Mouse (Mus musculus) stomach, embryonic 15.5 days (tissue): Measurements from ENCODE around the gene Kcnmb1. TPM values are rescaled to one million over a fixed set of nuclear protein-coding genes. Genes with fewer than 3 reads are reported as not detected.

Source experiments
- ATAC-seq: fragments of 200-750 bp; cut with Nextera tagmentation; 2 replicates; pipeline ENCODE4 v1.8.0; 2017; ENCODE audit warnings: low read depth, moderate number of reproducible peaks, moderate TSS enrichment; ENCODE audit not compliant: insufficient read depth, low FRiP score
- H3K27ac ChIP-seq: fragments of 300-500 bp; sonication (generic); 2 replicates; pipeline ENCODE4 v1.5.1; 2015; ENCODE audit warnings: mild to moderate bottlenecking, inconsistent platforms
- H3K27me3 ChIP-seq: fragments of 300-500 bp; sonication (generic); replicated peaks from 2 replicates; pipeline ENCODE4 v1.6.1; 2015; ENCODE audit warnings: inconsistent platforms
- H3K36me3 ChIP-seq: fragments of 300-500 bp; sonication (generic); 2 replicates; pipeline ENCODE4 v1.6.1; 2015; ENCODE audit warnings: inconsistent platforms
- H3K4me1 ChIP-seq: fragments of 300-500 bp; sonication (generic); 2 replicates; pipeline ENCODE4 v1.6.1; 2015; ENCODE audit warnings: inconsistent platforms
- H3K4me2 ChIP-seq: fragments of 300-500 bp; sonication (generic); 2 replicates; pipeline ENCODE4 v1.6.1; 2015; ENCODE audit warnings: mild to moderate bottlenecking, inconsistent platforms
- H3K4me3 ChIP-seq: fragments of 300-500 bp; sonication (generic); replicated peaks from 2 replicates; pipeline ENCODE4 v1.5.1; 2015; ENCODE audit warnings: inconsistent platforms
- H3K9ac ChIP-seq: fragments of 300-500 bp; sonication (generic); 2 replicates; pipeline ENCODE4 v1.6.1; 2015; ENCODE audit warnings: inconsistent platforms
- H3K9me3 ChIP-seq: fragments of 300-500 bp; sonication (generic); 2 replicates; pipeline ENCODE4 v1.6.1; 2016; ENCODE audit warnings: inconsistent platforms
- WGBS: fragments of 180-500 bp; shearing (Covaris S2); methylation state at CpG from one replicate; pipeline ENCODE4 v1.1.7; 2015; 5-methylcytosine and 5-hydroxymethylcytosine counted together
- polyA plus RNA-seq: library from polyadenylated mRNA; unstranded; fragments of >200 nt; fragmentation: Nextera tagmentation; extraction: Ambion mirVana; gene quantifications from 2 replicates; pipeline ENCODE4 v1.2.1, GENCODE M21; 2015

The Kcnmb1 gene
- polyA plus RNA-seq, 1 experiment from 2014 or later = 2.2 TPM

DNA sequence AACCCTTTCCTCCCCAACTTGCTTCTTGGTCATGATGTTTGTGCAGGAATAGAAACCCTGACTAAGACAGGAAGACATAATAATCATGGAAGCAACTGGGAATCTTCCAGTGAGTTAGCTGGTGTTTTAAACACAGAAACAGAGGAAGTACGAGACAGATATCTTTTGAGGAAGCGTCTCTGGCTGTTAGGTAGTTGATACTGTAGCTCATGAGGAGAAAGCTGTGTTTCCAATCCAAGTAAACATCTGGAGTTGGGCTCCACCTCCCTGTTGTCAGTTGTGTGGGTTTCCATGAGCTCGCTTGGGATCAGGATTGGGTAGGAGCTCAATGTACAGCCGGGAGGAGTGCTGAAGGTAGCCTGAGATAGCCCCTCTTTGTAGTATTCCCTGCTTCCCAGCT is 16.3 kb upstream of the Kcnmb1 start:
- Histone ChIP-seq H3K4me1 (no peaks in the 10 kb centered on the region), H3K27ac (no peak overlapping the region), H3K36me3 (no peaks in the 10 kb centered on the region), H3K9me3 (no peaks in the 10 kb centered on the region), H3K9ac (no peak overlapping the region), H3K27me3 (no peaks in the 10 kb centered on the region), H3K4me2 (no peak overlapping the region), H3K4me3 (no peak overlapping the region)
- WGBS = 68% methylated on average over 4 of the region's 4 CpGs
- no peak for ATAC-seq

DNA sequence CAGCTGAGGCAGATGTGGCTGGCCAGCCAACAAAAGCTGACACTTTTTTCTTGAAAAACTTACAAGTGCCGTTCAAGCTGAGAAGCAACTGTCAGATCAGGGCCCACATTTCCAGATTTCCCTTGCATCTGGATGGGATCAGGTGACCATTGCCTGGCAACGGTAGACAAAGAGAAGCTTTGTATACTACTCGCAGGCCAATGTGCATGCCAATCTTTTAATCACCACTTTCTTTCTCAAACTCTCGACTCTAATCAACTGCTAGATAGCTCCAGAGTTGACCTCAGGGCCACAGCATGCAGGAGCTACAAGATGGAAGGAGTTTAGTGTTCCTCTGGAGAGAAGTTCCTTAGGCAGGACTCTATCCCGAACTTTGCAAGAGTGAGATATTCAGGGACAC is 11.7 kb upstream of the Kcnmb1 start:
- Histone ChIP-seq H3K27me3 (no peaks in the 10 kb centered on the region), H3K36me3 (no peaks in the 10 kb centered on the region), H3K4me1 (no peaks in the 10 kb centered on the region), H3K9ac (no peak overlapping the region), H3K27ac (no peak overlapping the region), H3K4me2 (no peak overlapping the region), H3K4me3 (no peak overlapping the region), H3K9me3 (no peaks in the 10 kb centered on the region)
- 48% methylated on average over 5 of the region's 5 CpGs for WGBS
- no peak for ATAC-seq

DNA sequence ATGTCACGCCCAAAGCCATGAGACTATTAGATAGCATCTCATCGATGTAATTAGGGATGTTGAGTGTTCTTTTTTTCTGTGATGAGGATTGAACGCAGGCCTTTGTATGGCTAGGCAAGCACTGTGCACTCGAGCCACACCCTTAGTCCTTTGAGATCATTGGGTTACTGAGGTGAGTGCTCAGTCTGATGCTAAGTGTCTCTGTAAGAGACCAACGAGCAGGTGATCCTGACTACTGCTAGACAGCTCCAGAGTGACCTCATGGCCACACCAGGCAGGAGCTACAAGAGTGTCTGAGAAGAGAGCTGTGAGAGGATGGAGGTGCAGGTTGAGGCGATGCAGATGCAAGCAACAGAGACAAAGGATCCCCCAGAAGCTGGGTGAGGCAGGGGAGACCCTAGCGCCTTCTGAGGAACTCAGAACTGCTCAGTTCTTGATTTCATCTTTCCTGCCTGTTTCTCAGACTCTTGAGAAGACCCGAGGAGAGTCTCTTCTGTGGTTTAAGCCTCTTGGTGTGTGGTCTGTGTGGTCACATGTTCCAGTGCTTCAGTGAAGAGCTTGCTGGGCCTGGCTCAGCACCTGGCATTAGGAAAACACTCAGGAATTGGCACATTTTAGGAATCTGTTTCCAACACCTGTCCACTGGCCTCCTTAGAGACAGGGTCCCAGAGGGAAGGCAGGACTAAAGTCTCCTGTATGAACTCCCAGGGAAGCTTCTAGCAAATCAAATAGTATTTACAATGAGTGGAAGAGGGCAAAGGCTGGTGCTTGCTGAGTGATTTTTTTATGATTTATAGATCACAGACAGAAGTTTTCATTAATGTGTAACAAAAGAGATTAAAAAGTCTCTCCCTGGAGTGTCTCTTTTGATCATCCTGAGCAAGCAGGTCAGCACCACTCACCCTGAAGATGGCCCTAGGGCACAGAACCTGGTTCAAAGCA is 10.9 kb upstream of the Kcnmb1 start:
- Histone ChIP-seq H3K4me2 (no peak overlapping the region), H3K4me3 (no peak overlapping the region), H3K9ac (no peak overlapping the region), H3K36me3 (no peaks in the 10 kb centered on the region), H3K4me1 (no peaks in the 10 kb centered on the region), H3K9me3 (no peaks in the 10 kb centered on the region), H3K27ac (no peak overlapping the region), H3K27me3 (no peaks in the 10 kb centered on the region)
- 77% methylated on average over 8 of the region's 8 CpGs for WGBS
- ATAC-seq = no peak

GRCm38 (mm10) chr11:33955982-33956381 is 6.8 kb upstream of the Kcnmb1 start:
- Histone ChIP-seq H3K9ac (no peak overlapping the region), H3K36me3 (no peaks in the 10 kb centered on the region), H3K27me3 (no peaks in the 10 kb centered on the region), H3K4me3 (no peak overlapping the region), H3K4me2 (no peak overlapping the region), H3K9me3 (no peaks in the 10 kb centered on the region), H3K4me1 (no peaks in the 10 kb centered on the region), H3K27ac (no peak overlapping the region)
- no peak; the same call in 1 of the 2 replicates for ATAC-seq
- WGBS = 47% methylated on average over 4 of the region's 4 CpGs

- no peak for ATAC-seq
- Histone ChIP-seq H3K36me3 (no peaks in the 10 kb centered on the region), H3K4me2 (no peak overlapping the region), H3K27me3 (no peaks in the 10 kb centered on the region), H3K27ac (no peak overlapping the region), H3K4me3 (no peak overlapping the region), H3K9me3 (no peaks in the 10 kb centered on the region), H3K4me1 (no peaks in the 10 kb centered on the region), H3K9ac (no peak overlapping the region)
- 78% methylated on average over 5 of the region's 5 CpGs for WGBS
These were observed 6.2 kb upstream of the Kcnmb1 start for GRCm38 (mm10) chr11:33956623-33957022.

GRCm38 (mm10) chr11:33957595-33957994 is 5.2 kb upstream of the Kcnmb1 start:
- H3K27ac ChIP-seq = peak overlapping the region; percentile 7; the same call in 1 of the 2 replicates
- no peak for ATAC-seq

GRCm38 (mm10) chr11:33958713-33959112 is 4.1 kb upstream of the Kcnmb1 start:
- Histone ChIP-seq H3K36me3 (no peaks in the 10 kb centered on the region), H3K4me3 (no peak overlapping the region), H3K9ac (no peak overlapping the region), H3K27ac (no peak overlapping the region), H3K4me1 (peaks cover 4% of the 10 kb centered on the region; the same call in 1 of the 2 replicates), H3K9me3 (no peaks in the 10 kb centered on the region), H3K27me3 (no peaks in the 10 kb centered on the region), H3K4me2 (no peak overlapping the region)
- ATAC-seq = no peak
- 79% methylated on average over 8 of the region's 8 CpGs for WGBS

More at GRCm38 (mm10) chr11:33957595-33957994, 5.2 kb upstream of the Kcnmb1 start:
- 82% methylated on average over 6 of the region's 6 CpGs for WGBS
- H3K4me2 ChIP-seq = no peak overlapping the region
- H3K27me3 ChIP-seq = no peaks in the 10 kb centered on the region
- H3K4me1 ChIP-seq = no peaks in the 10 kb centered on the region
- H3K9ac ChIP-seq = no peak overlapping the region
- no peaks in the 10 kb centered on the region for H3K36me3 ChIP-seq
- H3K9me3 ChIP-seq = no peaks in the 10 kb centered on the region
- H3K4me3 ChIP-seq = no peak overlapping the region

GRCm38 (mm10) chr11:33962178-33962577 is 635 bp upstream of the Kcnmb1 start:
- no peak for ATAC-seq
- H3K9me3 ChIP-seq = no peaks in the 10 kb centered on the region
- H3K9ac ChIP-seq = no peak overlapping the region
- no peaks in the 10 kb centered on the region for H3K27me3 ChIP-seq
- H3K36me3 ChIP-seq = no peaks in the 10 kb centered on the region
- H3K4me3 ChIP-seq = no peak overlapping the region
- 28% methylated on average over 7 of the region's 7 CpGs for WGBS
- H3K4me2 ChIP-seq = no peak overlapping the region
- H3K27ac ChIP-seq = peak overlapping the region; percentile 78
- H3K4me1 ChIP-seq = peaks cover 4% of the 10 kb centered on the region; the same call in 1 of the 2 replicates

DNA sequence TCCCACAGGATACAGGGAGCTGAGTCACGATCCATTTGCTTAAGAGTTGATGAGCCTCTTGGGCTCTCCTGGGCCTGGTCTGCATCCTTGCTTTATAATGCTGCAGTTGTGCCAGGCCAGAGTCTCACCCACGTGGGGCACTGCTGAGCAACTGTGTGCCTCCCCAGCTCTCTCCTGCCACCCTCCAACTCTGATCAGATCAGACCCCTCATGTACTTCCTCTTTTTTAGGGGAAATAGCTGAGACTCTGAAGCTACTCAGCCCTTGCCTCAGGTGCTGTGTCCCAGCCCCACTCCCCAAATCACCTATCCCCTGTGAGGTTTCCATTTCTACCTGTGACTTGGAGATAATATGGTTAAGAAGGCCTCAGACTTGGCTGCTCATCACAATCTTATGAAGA is 2.6 kb downstream of the Kcnmb1 start:
- no peak overlapping the region for H3K4me3 ChIP-seq
- H3K4me2 ChIP-seq = no peak overlapping the region
- 60% methylated on average over 2 of the region's 2 CpGs for WGBS
- H3K9ac ChIP-seq = no peak overlapping the region
- no peaks in the 10 kb centered on the region for H3K27me3 ChIP-seq
- H3K4me1 ChIP-seq = peaks cover 4% of the 10 kb centered on the region; the same call in 1 of the 2 replicates
- no peak for ATAC-seq
- H3K27ac ChIP-seq = no peak overlapping the region
- H3K36me3 ChIP-seq = no peaks in the 10 kb centered on the region
- H3K9me3 ChIP-seq = no peaks in the 10 kb centered on the region

GRCm38 (mm10) chr11:33967708-33968107 is 4.9 kb downstream of the Kcnmb1 start:
- Histone ChIP-seq H3K27me3 (no peaks in the 10 kb centered on the region), H3K4me1 (peaks cover 4% of the 10 kb centered on the region; the same call in 1 of the 2 replicates), H3K9ac (no peak overlapping the region), H3K9me3 (no peaks in the 10 kb centered on the region), H3K27ac (no peak overlapping the region), H3K4me3 (no peak overlapping the region), H3K36me3 (no peaks in the 10 kb centered on the region), H3K4me2 (no peak overlapping the region)
- 80% methylated on average over 4 of the region's 4 CpGs for WGBS
- ATAC-seq = no peak

GRCm38 (mm10) chr11:33969199-33969598 is 6.4 kb downstream of the Kcnmb1 start:
- ATAC-seq = no peak
- 55% methylated on average over 3 of the region's 3 CpGs for WGBS
- Histone ChIP-seq H3K4me3 (no peak overlapping the region), H3K4me1 (no peaks in the 10 kb centered on the region), H3K27me3 (no peaks in the 10 kb centered on the region), H3K9ac (no peak overlapping the region), H3K36me3 (no peaks in the 10 kb centered on the region), H3K27ac (no peak overlapping the region), H3K9me3 (no peaks in the 10 kb centered on the region), H3K4me2 (no peak overlapping the region)

- 86% methylated on average over 7 of the region's 7 CpGs for WGBS
- H3K4me3 ChIP-seq = no peak overlapping the region
- H3K4me2 ChIP-seq = no peak overlapping the region
- no peaks in the 10 kb centered on the region for H3K36me3 ChIP-seq
- H3K9ac ChIP-seq = no peak overlapping the region
- H3K9me3 ChIP-seq = no peaks in the 10 kb centered on the region
- no peaks in the 10 kb centered on the region for H3K4me1 ChIP-seq
- no peak for ATAC-seq
- no peaks in the 10 kb centered on the region for H3K27me3 ChIP-seq
- no peak overlapping the region for H3K27ac ChIP-seq
These were observed 9.3 kb downstream of the Kcnmb1 start for GRCm38 (mm10) chr11:33972114-33972513.
